Mouse (Mus musculus) cerebellum, adult 2 months (tissue): ENCODE results near the gene Foxd3. TPM values are rescaled to one million over a fixed set of nuclear protein-coding genes. Genes with fewer than 3 reads are reported as not detected.
"Not testable (repeated sequence)": the region's sequence is repeated elsewhere in the genome, so short reads cannot be mapped to it uniquely, and the experiment has no call there.

Experiments
- DNase-seq, 2 experiments: peaks; one replicate each; pipeline ENCODE4 v3.0.0; 2021
- H3K27ac ChIP-seq: fragments of 200-500 bp; 2 replicates; pipeline ENCODE4 v1.5.1; 2012; ENCODE audit warnings: low read length, control low read depth, inconsistent platforms; ENCODE audit not compliant: insufficient read depth
- H3K27me3 ChIP-seq: fragments of 200-500 bp; 2 replicates; pipeline ENCODE4 v1.6.1; 2012; ENCODE audit warnings: inconsistent platforms, mild to moderate bottlenecking, low read length, moderate library complexity; ENCODE audit not compliant: control insufficient read depth, insufficient read depth
- H3K4me1 ChIP-seq: fragments of 200-500 bp; 2 replicates; pipeline ENCODE4 v1.6.1; 2011; ENCODE audit warnings: low read length; ENCODE audit not compliant: control insufficient read depth, insufficient read depth
- H3K4me3 ChIP-seq: fragments of 200-500 bp; replicated peaks from 2 replicates; pipeline ENCODE3; 2011; ENCODE audit warnings: mild to moderate bottlenecking, low read depth, low read length, control low read depth; ENCODE audit not compliant: insufficient read depth
- CTCF ChIP-seq: fragments of 200-500 bp; IDR thresholded peaks from 2 replicates; pipeline ENCODE4 v1.5.1; 2011; ENCODE audit warnings: low read depth, mild to moderate bottlenecking, control low read depth, low read length, moderate library complexity, borderline replicate concordance; ENCODE audit not compliant: insufficient read depth
- POLR2A ChIP-seq: fragments of 200-500 bp; IDR thresholded peaks from 2 replicates; pipeline ENCODE4 v1.6.1; 2011; ENCODE audit warnings: low read length, control low read depth, borderline replicate concordance; ENCODE audit not compliant: insufficient read depth
- WGBS: fragments of 180-500 bp; shearing (Covaris S2); methylation state at CpG from one replicate; pipeline ENCODE4 v1.1.7; 2018; 5-methylcytosine and 5-hydroxymethylcytosine counted together
- polyA plus RNA-seq: library from polyadenylated mRNA; depleted of rRNA; stranded (reverse); fragments of >200 nt; gene quantifications from 2 replicates; pipeline ENCODE4 v1.2.3, GENCODE M21; 2012; rRNA removed

Gene Foxd3
- polyA plus RNA-seq: 0.18 and 0.30 TPM in 2 replicates

- no peak within 1 kb of the TSS for H3K4me3 ChIP-seq
- peaks cover 44% of the 10 kb centered on the region; the same call in 1 of the 2 replicates for H3K27me3 ChIP-seq
- H3K27ac ChIP-seq: no peak within 1 kb of the TSS
- no peaks in the 10 kb centered on the region for H3K4me1 ChIP-seq
- WGBS: 1% methylated on average over 59 of the region's 62 CpGs
- DNase-seq: peak; percentile 5 to 20
- TF ChIP-seq POLR2A (no peak), CTCF (no peak)
These were observed at the start of gene Foxd3 for GRCm38 (mm10) chr4:99655937-99656604. Gene Foxd3 (plus strand): TSS chr4:99656299.

- Histone ChIP-seq H3K4me3 (no peak overlapping the region), H3K27ac (no peak overlapping the region), H3K4me1 (no peaks in the 10 kb centered on the region), H3K27me3 (no peaks in the 10 kb centered on the region)
- WGBS: 68% methylated on average over 10 of the region's 10 CpGs
- TF ChIP-seq CTCF (no peak), POLR2A (no peak)
- DNase-seq: no peak
These were observed 43.9 kb upstream of the Foxd3 start for GRCm38 (mm10) chr4:99612156-99612555.

GRCm38 (mm10) chr4:99612609-99613350 is 43.3 kb upstream of the Foxd3 start:
- no peak for DNase-seq
- WGBS: 70% methylated on average over 12 of the region's 12 CpGs
- H3K4me1 ChIP-seq: no peaks in the 10 kb centered on the region
- H3K4me3 ChIP-seq: no peak overlapping the region
- TF ChIP-seq CTCF (no peak), POLR2A (no peak)
- no peak overlapping the region for H3K27ac ChIP-seq
- H3K27me3 ChIP-seq: no peaks in the 10 kb centered on the region

- DNase-seq: no peak
- H3K4me3 ChIP-seq: no peak overlapping the region
- no peaks in the 10 kb centered on the region; the same call in 1 of the 2 replicates for H3K27me3 ChIP-seq
- no peak overlapping the region for H3K27ac ChIP-seq
- WGBS: 9% methylated on average over 23 of the region's 24 CpGs
- no peak for TF ChIP-seq CTCF
- TF ChIP-seq POLR2A: no peak
- H3K4me1 ChIP-seq: no peaks in the 10 kb centered on the region
These were observed 29.9 kb upstream of the Foxd3 start for GRCm38 (mm10) chr4:99626047-99626844.

- H3K4me3 ChIP-seq: no peak overlapping the region
- no peaks in the 10 kb centered on the region for H3K4me1 ChIP-seq
- 78% methylated on average over 13 of the region's 13 CpGs for WGBS
- H3K27ac ChIP-seq: no peak overlapping the region
- no peaks in the 10 kb centered on the region; the same call in 1 of the 2 replicates for H3K27me3 ChIP-seq
- TF ChIP-seq POLR2A (no peak), CTCF (no peak)
- DNase-seq: no peak
These were observed 29.0 kb upstream of the Foxd3 start for GRCm38 (mm10) chr4:99627057-99627456.

- TF ChIP-seq CTCF (no peak), POLR2A (no peak)
- Histone ChIP-seq H3K4me1 (no peaks in the 10 kb centered on the region), H3K27ac (no peak overlapping the region), H3K4me3 (no peak overlapping the region), H3K27me3 (no peaks in the 10 kb centered on the region)
- DNase-seq: no peak
- 87% methylated on average over 4 of the region's 4 CpGs for WGBS
These were observed 20.1 kb upstream of the Foxd3 start for GRCm38 (mm10) chr4:99636038-99636437.

GRCm38 (mm10) chr4:99636711-99637110 is 19.4 kb upstream of the Foxd3 start:
- H3K27ac ChIP-seq: no peak overlapping the region
- H3K4me3 ChIP-seq: no peak overlapping the region
- no peak for DNase-seq
- no peaks in the 10 kb centered on the region for H3K4me1 ChIP-seq
- no peak for TF ChIP-seq POLR2A
- no peak for TF ChIP-seq CTCF
- no peaks in the 10 kb centered on the region for H3K27me3 ChIP-seq
- 81% methylated on average over 4 of the region's 4 CpGs for WGBS

- 100% methylated on average over 5 of the region's 5 CpGs for WGBS
- not testable (repeated sequence) for H3K27ac ChIP-seq, H3K27me3 ChIP-seq, H3K4me3 ChIP-seq, H3K4me1 ChIP-seq, DNase-seq
These were observed 15.5 kb upstream of the Foxd3 start for GRCm38 (mm10) chr4:99640619-99641018.
